Mouse (Mus musculus) liver, embryonic 14.5 days (tissue): ENCODE results near the gene Gtsf2. TPM values are rescaled to one million over a fixed set of nuclear protein-coding genes. Genes with fewer than 3 reads are reported as not detected.

Experiments
- ATAC-seq: fragments of 200-750 bp; cut with Nextera tagmentation; 2 replicates; pipeline ENCODE4 v1.8.0; 2017; ENCODE audit warnings: moderate number of reproducible peaks, mild to moderate bottlenecking, moderate library complexity; ENCODE audit not compliant: insufficient read depth
- DNase-seq, 3 experiments: peaks; one replicate each; pipeline ENCODE4 v3.0.0-alpha.2; 2012 to 2013; ENCODE audit warnings: low read depth in 3 of 3, low spot score in 3 of 3
- H3K27ac ChIP-seq: fragments of 300-500 bp; sonication (generic); 2 replicates; pipeline ENCODE4 v1.5.1; 2014; ENCODE audit warnings: moderate library complexity, mild to moderate bottlenecking, control low read depth, inconsistent platforms
- H3K27me3 ChIP-seq: fragments of 300-500 bp; sonication (generic); 2 replicates; pipeline ENCODE4 v1.6.1; 2014; ENCODE audit warnings: mild to moderate bottlenecking, low read length, moderate library complexity; ENCODE audit not compliant: control insufficient read depth, insufficient read depth
- H3K36me3 ChIP-seq: fragments of 300-500 bp; sonication (generic); replicated peaks from 2 replicates; pipeline ENCODE4 v1.6.1; 2014; ENCODE audit warnings: low read depth; ENCODE audit not compliant: control insufficient read depth, insufficient read depth
- H3K4me1 ChIP-seq, 2 experiments: fragments of 200-500 bp in 1 of 2; fragments of 300-500 bp in 1 of 2; sonication (generic) in 1 of 2; replicated peaks; 2 replicates each; pipeline ENCODE4 v1.6.1; 2012 to 2014; ENCODE audit warnings: antibody characterized with exemption in 1 of 2, inconsistent platforms in 1 of 2, low read length in 1 of 2; ENCODE audit not compliant: control insufficient read depth in 2 of 2, insufficient read depth in 2 of 2
- H3K4me2 ChIP-seq: fragments of 300-500 bp; sonication (generic); 2 replicates; pipeline ENCODE4 v1.6.1; 2014; ENCODE audit warnings: low read depth, mild to moderate bottlenecking, control low read depth, moderate library complexity
- H3K4me3 ChIP-seq, 2 experiments: fragments of 200-500 bp in 1 of 2; fragments of 300-500 bp in 1 of 2; sonication (generic) in 1 of 2; 2 replicates each; pipeline ENCODE4 v1.5.1; 2012 to 2014; ENCODE audit warnings: low read depth in 2 of 2, low read length in 2 of 2, mild to moderate bottlenecking in 2 of 2, control low read depth in 1 of 2, inconsistent platforms in 1 of 2, moderate library complexity in 1 of 2; ENCODE audit not compliant: insufficient read depth in 1 of 2
- H3K9ac ChIP-seq: fragments of 300-500 bp; sonication (generic); replicated peaks from 2 replicates; pipeline ENCODE4 v1.6.1; 2014; ENCODE audit warnings: mild to moderate bottlenecking, control low read depth, moderate library complexity
- H3K9me3 ChIP-seq: fragments of 300-500 bp; sonication (generic); 2 replicates; pipeline ENCODE4 v1.6.1; 2016; ENCODE audit warnings: low read length, mixed read lengths; ENCODE audit not compliant: control insufficient read depth
- CTCF ChIP-seq: IDR thresholded peaks from 2 replicates; pipeline ENCODE4 v1.5.1; 2016; ENCODE audit warnings: antibody characterized with exemption, low read depth, control low read depth
- EP300 ChIP-seq: IDR thresholded peaks from 2 replicates; pipeline ENCODE4 v1.6.1; 2016; ENCODE audit warnings: antibody characterized with exemption, low read depth
- WGBS: fragments of 180-500 bp; shearing (Covaris S2); extraction: QIAGEN DNeasy Blood & Tissue Kit; methylation state at CpG from one replicate; pipeline ENCODE4 v1.1.7; 2014; ENCODE audit not compliant: insufficient replicate concordance; 5-methylcytosine and 5-hydroxymethylcytosine counted together
- polyA plus RNA-seq, 2 experiments: library from polyadenylated mRNA; depleted of rRNA in 1 of 2; stranded (reverse) in 1 of 2; unstranded in 1 of 2; fragments of >200 nt; fragmentation: Nextera tagmentation in 1 of 2; extraction: Ambion mirVana in 1 of 2; gene quantifications; 2 replicates each; pipeline versions ENCODE4 v1.2.1 to v1.2.3; 2012 to 2014

The Gtsf2 gene
- polyA plus RNA-seq (2012; rRNA removed) = not detected in 2 replicates
- not detected in 2 replicates for polyA plus RNA-seq (2014; fragmentation: Nextera tagmentation; extraction: Ambion mirVana)

- H3K27me3 ChIP-seq = no peaks in the 10 kb centered on the region
- no peak for ATAC-seq
- no peaks in the 10 kb centered on the region for H3K36me3 ChIP-seq
Measured at GRCm38 (mm10) chr15:103448369-103448768, at the start of gene Gtsf2. TSS of gene Gtsf2 (minus strand) at chr15:103448469.

GRCm38 (mm10) chr15:103496204-103497140 is 48.2 kb upstream of the Gtsf2 start:
- DNase-seq = no peak
- Histone ChIP-seq H3K36me3 (no peaks in the 10 kb centered on the region), H3K9ac (no peak overlapping the region), H3K4me1 (no peaks in the 10 kb centered on the region), H3K27me3 (no peaks in the 10 kb centered on the region), H3K9me3 (no peaks in the 10 kb centered on the region), H3K27ac (no peak overlapping the region), H3K4me3 (no peak overlapping the region), H3K4me2 (no peak overlapping the region)
- ATAC-seq = no peak
- WGBS = 61% methylated on average over 10 of the region's 10 CpGs
- no peak for TF ChIP-seq EP300
- no peak for TF ChIP-seq CTCF

More at GRCm38 (mm10) chr15:103448369-103448768, at the start of gene Gtsf2:
- 39% methylated on average over 3 of the region's 3 CpGs for whole genome bisulfite sequencing
- DNase-seq = no peak
- Histone ChIP-seq H3K4me2 (no peak within 1 kb of the TSS), H3K27ac (no peak within 1 kb of the TSS), H3K9me3 (no peaks in the 10 kb centered on the region), H3K9ac (no peak within 1 kb of the TSS), H3K4me3 (no peak within 1 kb of the TSS), H3K4me1 (no peaks in the 10 kb centered on the region)
- TF ChIP-seq EP300 = no peak
- TF ChIP-seq CTCF = no peak

GRCm38 (mm10) chr15:103488336-103488735 is 40.1 kb upstream of the Gtsf2 start:
- DNase-seq = no peak
- Histone ChIP-seq H3K4me1 (no peaks in the 10 kb centered on the region), H3K27ac (no peak overlapping the region), H3K9me3 (no peaks in the 10 kb centered on the region), H3K9ac (no peak overlapping the region), H3K4me2 (no peak overlapping the region), H3K36me3 (no peaks in the 10 kb centered on the region), H3K4me3 (no peak overlapping the region), H3K27me3 (no peaks in the 10 kb centered on the region)
- 68% methylated on average over 4 of the region's 4 CpGs for WGBS
- ATAC-seq = no peak
- TF ChIP-seq CTCF (no peak), EP300 (no peak)

- WGBS = 40% methylated on average over 1 of the region's 1 CpGs
- H3K4me1 ChIP-seq = no peaks in the 10 kb centered on the region
Measured at GRCm38 (mm10) chr15:103486658-103487057, 38.4 kb upstream of the Gtsf2 start.

GRCm38 (mm10) chr15:103485106-103485505 is 36.8 kb upstream of the Gtsf2 start:
- no peak for ATAC-seq
- H3K9me3 ChIP-seq = no peaks in the 10 kb centered on the region
- no peak overlapping the region for H3K4me3 ChIP-seq
- no peak overlapping the region for H3K9ac ChIP-seq
- no peaks in the 10 kb centered on the region for H3K36me3 ChIP-seq
- H3K4me1 ChIP-seq = no peaks in the 10 kb centered on the region
- 55% methylated on average over 3 of the region's 3 CpGs for WGBS
- no peak for TF ChIP-seq EP300
- no peak for TF ChIP-seq CTCF
- H3K27ac ChIP-seq = no peak overlapping the region
- no peak for DNase-seq
- no peaks in the 10 kb centered on the region for H3K27me3 ChIP-seq
- no peak overlapping the region for H3K4me2 ChIP-seq

More at GRCm38 (mm10) chr15:103486658-103487057, 38.4 kb upstream of the Gtsf2 start:
- ATAC-seq (no peak), DNase-seq (no peak)
- Histone ChIP-seq H3K4me2 (no peak overlapping the region), H3K9ac (no peak overlapping the region), H3K36me3 (no peaks in the 10 kb centered on the region), H3K27me3 (no peaks in the 10 kb centered on the region), H3K4me3 (no peak overlapping the region), H3K9me3 (no peaks in the 10 kb centered on the region), H3K27ac (no peak overlapping the region)
- TF ChIP-seq EP300 (no peak), CTCF (no peak)
